Mouse (Mus musculus) heart, postnatal 10 days (tissue): Measurements from ENCODE around the gene Ampd2. TPM values are rescaled to one million over a fixed set of nuclear protein-coding genes. Genes with fewer than 3 reads are reported as not detected.
A peak's percentile ranks its signal among the peaks of the same experiment; 100 is the strongest.

Experiments
- DNase-seq, 2 experiments: peaks; one replicate each; pipeline ENCODE4 v3.0.0; 2021
- intact Hi-C: fragments of 180-260 bp; cut with DNase I; formaldehyde crosslinking; loops from one replicate; pipeline ENCODE4 v1.15.1; 2025
- total RNA-seq, 2 experiments: library from RNA; stranded (reverse); gene quantifications; 2 replicates each; pipeline ENCODE4 v1.2.3; 2021

Gene Ampd2
- total RNA-seq, 2 experiments from 2014 or later: 12.2 to 14.7 TPM

- no peak for DNase-seq
- intact Hi-C loops: no loop called here
These were observed 13.4 kb downstream of the Ampd2 start for GRCm38 (mm10) chr3:108072983-108073569.

GRCm38 (mm10) chr3:108070295-108071293, 15.9 kb downstream of the Ampd2 start:
- intact Hi-C loops: loop anchor here (1.0 to 2.0 kb wide), 2 partner anchors 14 to 78 kb away; no protein-coding TSS in a partner anchor
- DNase-seq: peak; percentile 79 to 85

- DNase-seq: peak; percentile 48 to 63
These were observed 17.1 kb downstream of the Ampd2 start for GRCm38 (mm10) chr3:108069231-108069870.

GRCm38 (mm10) chr3:108068826-108069225, 17.6 kb downstream of the Ampd2 start:
- DNase-seq: no peak
- intact Hi-C loops: loop anchor here (5.0 kb wide), 1 partner anchor 372 kb away; the partner anchor contains the start of gene Ahcyl1

More at GRCm38 (mm10) chr3:108069231-108069870, 17.1 kb downstream of the Ampd2 start:
- intact Hi-C loops: loop anchor here (5.0 kb wide), 1 partner anchor 372 kb away; the partner anchor contains the start of gene Ahcyl1

- DNase-seq: no peak
- intact Hi-C loops: loop anchor here (5.0 kb wide), 1 partner anchor 370 kb away; the partner anchor contains the start of gene Ahcyl1
These were observed 19.0 kb downstream of the Ampd2 start for GRCm38 (mm10) chr3:108067370-108067934.

- no peak for DNase-seq
- intact Hi-C loops: loop anchor here (5.0 kb wide), 1 partner anchor 368 kb away; the partner anchor contains the start of gene Ahcyl1
These were observed 20.9 kb downstream of the Ampd2 start for GRCm38 (mm10) chr3:108065551-108065950.

GRCm38 (mm10) chr3:108064672-108065071, 21.8 kb downstream of the Ampd2 start:
- DNase-seq: no peak
- intact Hi-C loops: loop anchor here (5.0 kb wide), 3 partner anchors 47 to 367 kb away; partner anchors contain the start of genes Ahcyl1, Gstm1 and Gstm6

GRCm38 (mm10) chr3:108062648-108063047, 23.8 kb downstream of the Ampd2 start:
- DNase-seq: no peak
- intact Hi-C loops: loop anchor here (5.0 kb wide), 2 partner anchors 45 to 120 kb away; partner anchors contain the start of genes Gstm1 and Gstm6

- intact Hi-C loops: loop anchor here (1.0 to 5.0 kb wide), 4 partner anchors 44 to 194 kb away; partner anchors contain the start of genes Gstm1 and Gstm6
- peak; percentile 63 to 76 for DNase-seq
These were observed 25.0 kb downstream of the Ampd2 start for GRCm38 (mm10) chr3:108061420-108061819.

- no peak for DNase-seq
- intact Hi-C loops: no loop called here
These were observed 36.0 kb downstream of the Ampd2 start for GRCm38 (mm10) chr3:108050493-108050892.

GRCm38 (mm10) chr3:108048306-108048705, 38.1 kb downstream of the Ampd2 start:
- DNase-seq: no peak
- intact Hi-C loops: no loop called here

- intact Hi-C loops: no loop called here
- no peak for DNase-seq
These were observed 39.4 kb downstream of the Ampd2 start for GRCm38 (mm10) chr3:108046944-108047655.

- peak; percentile 92 to 93 for DNase-seq
- intact Hi-C loops: no loop called here
These were observed 41.9 kb downstream of the Ampd2 start, which contains the start of gene Gstm4 for GRCm38 (mm10) chr3:108044394-108045140. Gene Gstm4 (minus strand): TSS chr3:108044894.

- DNase-seq: peak; percentile 49 to 55
- intact Hi-C loops: no loop called here
These were observed 53.3 kb downstream of the Ampd2 start for GRCm38 (mm10) chr3:108033156-108033555.

- DNase-seq: no peak
- intact Hi-C loops: no loop called here
These were observed 54.3 kb downstream of the Ampd2 start for GRCm38 (mm10) chr3:108032113-108032512.

GRCm38 (mm10) chr3:108028641-108029365, 57.6 kb downstream of the Ampd2 start:
- DNase-seq: no peak
- intact Hi-C loops: no loop called here

GRCm38 (mm10) chr3:108026597-108026996, 59.9 kb downstream of the Ampd2 start:
- intact Hi-C loops: no loop called here
- DNase-seq: no peak

- DNase-seq: no peak
- intact Hi-C loops: no loop called here
These were observed 60.4 kb downstream of the Ampd2 start for GRCm38 (mm10) chr3:108026049-108026448.
